Mouse (Mus musculus): ENCODE data around the gene Hspg2. TPM values are rescaled to one million over a fixed set of nuclear protein-coding genes. Genes with fewer than 3 reads are reported as not detected.

Hspg2 gene
- total and polyA plus RNA-seq, 3 experiments: 1.3 to 14.0 (median 5.5) TPM

DNA sequence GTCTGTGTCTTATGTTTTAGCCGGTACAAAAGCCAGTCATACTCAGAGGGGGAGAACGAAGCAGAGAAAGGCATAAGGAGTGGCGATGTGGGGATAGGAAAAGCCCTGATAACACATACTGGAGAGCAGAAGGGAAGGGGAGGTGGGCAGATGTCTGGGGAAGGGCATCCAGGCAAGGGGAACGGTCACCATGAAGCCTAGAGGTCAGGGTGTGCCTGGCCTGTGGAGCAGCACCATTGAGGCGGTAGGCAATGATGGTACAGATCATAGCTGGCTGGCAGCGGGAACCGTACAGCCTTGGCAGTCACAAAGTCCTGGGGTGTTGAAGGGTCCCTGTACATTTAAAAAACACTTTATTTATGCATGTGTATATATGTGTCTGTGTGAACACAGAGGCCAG is 6.1 kb downstream of the Hspg2 start:
- Histone ChIP-seq H3K4me2 (ENCODE audit: insufficient read depth, low read depth, poor library complexity, severe bottlenecking) (no peak overlapping the region), H3K27ac (ENCODE audit: insufficient read depth, low read depth) (no peak overlapping the region), H3K27me3 (replicated peaks) (peaks cover 2% of the 10 kb centered on the region), H3K79me2 (replicated peaks; ENCODE audit: control insufficient read depth, extremely low read depth, insufficient read depth, poor library complexity, severe bottlenecking) (no peaks in the 10 kb centered on the region), H3K9me3 (replicated peaks; ENCODE audit: low read length) (peaks cover 2% of the 10 kb centered on the region), H3K4me1 (ENCODE audit: control insufficient read depth in 1 of 2, insufficient read depth in 2 of 2) (peaks cover under 1 to 16% of the 10 kb centered on the region in 2 experiments; a peak in 2 of 4 replicates), H3K9ac (ENCODE audit: insufficient read depth, low read depth) (no peak overlapping the region), H3K36me3 (replicated peaks in 1 of 2; ENCODE audit: control insufficient read depth in 1 of 2, insufficient read depth in 1 of 2, low read length in 1 of 2) (peaks cover 0 to 12% of the 10 kb centered on the region in 2 experiments), H3K4me3 (replicated peaks in 1 of 3; ENCODE audit: low read depth in 2 of 3, low read length in 2 of 3, poor library complexity in 1 of 3) (no peak overlapping the region)
- dilution Hi-C loops (cut with MboI; ENCODE audit: extremely low pct_ligation_motif_present, extremely low pct_unique_long_range_greater_than_20kb, low sequenced_read_pairs) (no loop called here), in situ Hi-C loops (cut with MboI; ENCODE audit: low pct_ligation_motif_present, low pct_unique_long_range_greater_than_20kb, low sequenced_read_pairs) (no loop called here)
- no peak for DNase-seq (ENCODE audit: extremely low read depth)
- TF ChIP-seq IRF4 (IDR thresholded peaks at IDR 0.05; ENCODE audit: low read depth, low read length) (no peak), HCFC1 (IDR thresholded peaks at IDR 0.05; ENCODE audit: low read depth, low read length) (no peak), SMC3 (IDR thresholded peaks at IDR 0.05; ENCODE audit: low read depth, low read length) (no peak), MAX (IDR thresholded peaks at IDR 0.05; ENCODE audit: low read length) (no peak), ZC3H11A (IDR thresholded peaks at IDR 0.05; ENCODE audit: low read depth, low read length) (no peak), POLR2AphosphoS2 (IDR thresholded peaks at IDR 0.05; ENCODE audit: low read depth, low read length) (no peak), MXI1 (IDR thresholded peaks at IDR 0.05; ENCODE audit: low read depth, low read length) (no peak), ZNF384 (IDR thresholded peaks at IDR 0.05; ENCODE audit: low read depth, low read length) (no peak), NRF1 (IDR thresholded peaks at IDR 0.05; ENCODE audit: low read depth, low read length) (no peak), NELFE (IDR thresholded peaks at IDR 0.05; ENCODE audit: low read depth, low read length) (no peak), TCF12 (IDR thresholded peaks at IDR 0.05; ENCODE audit: low read depth, low read length) (no peak), EP300 (IDR thresholded peaks at IDR 0.05; ENCODE audit: low read length) (no peak), USF1 (IDR thresholded peaks at IDR 0.05; ENCODE audit: low read depth, low read length) (no peak)

DNA sequence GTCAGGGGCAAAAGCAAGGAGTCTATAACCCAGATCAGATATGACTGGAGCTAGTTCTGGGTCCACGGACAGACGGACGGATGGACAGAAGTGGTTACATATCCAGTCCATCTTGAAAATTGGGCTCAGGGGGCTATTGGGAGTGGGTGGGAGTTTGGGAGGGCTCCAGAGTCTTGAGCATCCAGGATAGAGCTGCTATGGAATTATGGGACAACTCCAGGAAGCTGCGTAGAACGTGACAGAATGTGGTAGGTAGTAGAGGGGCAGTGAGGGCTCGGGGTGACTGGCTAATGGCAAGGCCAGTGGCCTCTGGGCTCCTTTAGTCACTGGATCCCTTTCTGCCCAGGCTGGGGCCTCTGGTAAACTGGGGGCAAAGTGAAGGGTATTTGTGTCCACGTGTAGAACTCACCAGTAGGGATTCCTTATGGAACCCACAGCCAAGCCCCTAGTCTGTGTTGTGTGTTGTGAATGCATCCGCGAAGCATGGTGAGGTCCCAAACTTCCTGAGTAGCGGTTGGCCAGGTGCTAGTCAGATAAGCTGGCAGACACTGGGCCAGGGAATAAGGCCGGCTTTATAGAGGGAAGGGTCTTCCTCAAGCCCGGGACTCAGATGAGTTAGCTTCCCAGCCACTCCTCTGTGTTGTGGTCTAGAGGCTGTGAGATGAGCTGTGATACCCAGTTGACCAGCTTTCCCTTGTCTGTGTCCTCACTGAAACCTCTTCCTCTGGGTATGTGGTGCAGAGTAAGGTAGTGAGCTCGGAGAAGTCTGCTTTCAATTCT is 6.9 kb downstream of the Hspg2 start:
- Histone ChIP-seq H3K27ac (ENCODE audit: insufficient read depth, low read depth) (no peak overlapping the region), H3K9ac (ENCODE audit: insufficient read depth, low read depth) (no peak overlapping the region), H3K79me2 (replicated peaks; ENCODE audit: control insufficient read depth, extremely low read depth, insufficient read depth, poor library complexity, severe bottlenecking) (no peaks in the 10 kb centered on the region), H3K4me1 (ENCODE audit: control insufficient read depth in 1 of 2, insufficient read depth in 2 of 2) (peaks cover 0 to 13% of the 10 kb centered on the region in 2 experiments; a peak in 2 of 4 replicates), H3K27me3 (replicated peaks) (no peaks in the 10 kb centered on the region), H3K4me2 (ENCODE audit: insufficient read depth, low read depth, poor library complexity, severe bottlenecking) (no peak overlapping the region), H3K9me3 (replicated peaks; ENCODE audit: low read length) (peaks cover 2% of the 10 kb centered on the region), H3K4me3 (replicated peaks in 1 of 3; ENCODE audit: low read depth in 2 of 3, low read length in 2 of 3, poor library complexity in 1 of 3) (no peak overlapping the region), H3K36me3 (replicated peaks in 1 of 2; ENCODE audit: control insufficient read depth in 1 of 2, insufficient read depth in 1 of 2, low read length in 1 of 2) (peaks cover 0 to 12% of the 10 kb centered on the region in 2 experiments)
- TF ChIP-seq POLR2AphosphoS2 (IDR thresholded peaks at IDR 0.05; ENCODE audit: low read depth, low read length): no peak
- no peak for TF ChIP-seq USF2 (conservative IDR thresholded peaks at IDR 0.05; ENCODE audit: low read depth, low read length)
- TF ChIP-seq POLR2A (IDR thresholded peaks at IDR 0.05; ENCODE audit: low read depth, low read length): no peak
- no peak for TF ChIP-seq MEF2A (IDR thresholded peaks at IDR 0.05; ENCODE audit: borderline replicate concordance, low read depth, low read length)
- no peak for TF ChIP-seq TCF12 (IDR thresholded peaks at IDR 0.05; ENCODE audit: low read depth, low read length)
- no peak for TF ChIP-seq PAX5 (IDR thresholded peaks at IDR 0.05; ENCODE audit: low read length)
- no peak for TF ChIP-seq E2F4 (IDR thresholded peaks at IDR 0.05; ENCODE audit: insufficient replicate concordance, low read depth, low read length)
- no peak for TF ChIP-seq MAZ (IDR thresholded peaks at IDR 0.05; ENCODE audit: low read depth, low read length)
- no peak for TF ChIP-seq SIN3A (IDR thresholded peaks at IDR 0.05; ENCODE audit: low read length)
- TF ChIP-seq JUND (conservative IDR thresholded peaks at IDR 0.05; ENCODE audit: low read depth, low read length): no peak
- TF ChIP-seq ZMIZ1 (IDR thresholded peaks at IDR 0.05; ENCODE audit: low read depth, low read length): no peak
- TF ChIP-seq MAFK (IDR thresholded peaks at IDR 0.05; ENCODE audit: insufficient replicate concordance, low read length): no peak
- TF ChIP-seq CHD2 (IDR thresholded peaks at IDR 0.05; ENCODE audit: low read length): no peak
- no peak for TF ChIP-seq HCFC1 (IDR thresholded peaks at IDR 0.05; ENCODE audit: low read depth, low read length)
- TF ChIP-seq CHD1 (IDR thresholded peaks at IDR 0.05; ENCODE audit: low read depth, low read length): no peak
- TF ChIP-seq UBTF (IDR thresholded peaks at IDR 0.05; ENCODE audit: low read depth, low read length): no peak
- no peak for TF ChIP-seq RCOR1 (conservative IDR thresholded peaks at IDR 0.05; ENCODE audit: low read depth, low read length)
- TF ChIP-seq USF1 (IDR thresholded peaks at IDR 0.05; ENCODE audit: low read depth, low read length): no peak
- in situ Hi-C loops (cut with MboI; ENCODE audit: low pct_ligation_motif_present, low pct_unique_long_range_greater_than_20kb, low sequenced_read_pairs): no loop called here
- dilution Hi-C loops (cut with MboI; ENCODE audit: extremely low pct_ligation_motif_present, extremely low pct_unique_long_range_greater_than_20kb, low sequenced_read_pairs): no loop called here
- no peak for DNase-seq (ENCODE audit: extremely low read depth)

Measured in CH12.LX (cell line).